Mouse (Mus musculus) brain, embryonic 14.5 days (tissue): ENCODE results near the gene Fance.

Experiments used
- CTCF ChIP-seq: fragments of 200-500 bp; IDR thresholded peaks from 2 replicates; pipeline ENCODE4 v1.5.1; 2012; ENCODE audit warnings: inconsistent platforms, mild to moderate bottlenecking, moderate library complexity, borderline replicate concordance; ENCODE audit not compliant: insufficient read depth, insufficient read length; ENCODE audit errors: extremely low read depth
- POLR2A ChIP-seq: fragments of 200-500 bp; IDR thresholded peaks from 2 replicates; pipeline ENCODE4 v1.6.1; 2012; ENCODE audit warnings: mild to moderate bottlenecking, inconsistent platforms, borderline replicate concordance; ENCODE audit not compliant: poor library complexity, insufficient read depth, insufficient read length, severe bottlenecking; ENCODE audit errors: extremely low read depth

DNA sequence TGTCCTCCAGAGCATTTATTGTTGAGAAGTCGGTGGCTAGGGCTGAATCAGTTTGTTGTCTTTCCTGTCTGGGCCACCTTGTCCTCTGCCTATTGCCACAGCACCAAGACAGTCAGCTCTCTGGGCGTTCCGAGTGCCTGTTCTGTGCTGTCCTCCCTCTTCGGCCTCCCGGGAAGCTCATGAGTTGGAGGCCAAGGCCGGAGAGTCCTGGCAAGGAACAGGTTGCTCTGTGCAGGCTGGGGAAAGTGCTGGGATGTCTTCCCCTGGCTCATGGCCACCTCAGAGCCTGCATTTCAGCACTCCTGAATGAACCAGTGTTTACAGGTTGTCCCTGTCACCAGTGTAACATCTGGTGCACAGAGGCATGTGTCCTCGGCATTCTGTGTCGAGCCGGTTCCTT, 41.0 kb upstream of the Fance start:
- no peak for TF ChIP-seq POLR2A
- TF ChIP-seq CTCF: no peak
